Mouse (Mus musculus): ENCODE results near the gene Scgb2b18.
"Not testable (repeated sequence)": the region's sequence is repeated elsewhere in the genome, so short reads cannot be mapped to it uniquely, and the experiment has no call there.

Scgb2b18 gene

GRCm38 (mm10) chr7:33173764-33174163, at the start of gene Scgb2b18:
TSS of gene Scgb2b18 (minus strand) at chr7:33173864.
- not testable (repeated sequence) for DNase-seq (ENCODE audit: low read depth, low spot score)

DNA sequence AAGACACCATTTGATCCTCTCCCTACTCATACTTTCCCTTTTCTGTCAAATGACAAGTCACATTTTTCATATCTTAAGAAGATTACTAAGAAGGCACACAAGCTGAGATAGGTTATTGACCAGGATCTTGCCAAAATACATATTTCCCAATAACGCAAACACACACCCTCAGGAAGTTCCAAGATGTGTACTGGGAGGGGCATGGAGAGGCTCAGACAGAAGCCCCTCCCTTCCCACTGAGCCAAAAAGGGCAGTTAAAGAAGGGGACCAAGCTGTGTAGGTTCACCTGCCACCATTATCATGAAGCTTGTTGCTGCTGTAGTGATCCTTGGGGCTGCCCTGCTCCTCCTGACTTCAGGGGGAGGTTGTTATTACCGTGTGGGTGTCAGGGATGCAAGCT, 11.6 kb upstream of the Scgb2b18 start, which contains the start of gene Scgb1b18:
Gene Scgb1b18, plus strand, starts transcription at position 301 of the 400 bp plus-strand sequence.
- not testable (repeated sequence) for DNase-seq (ENCODE audit: low read depth, low spot score)

Measured in retina, postnatal 7 days (tissue).